ENCODE assay signal across 13 mouse cellular contexts in the genomic region with DNA sequence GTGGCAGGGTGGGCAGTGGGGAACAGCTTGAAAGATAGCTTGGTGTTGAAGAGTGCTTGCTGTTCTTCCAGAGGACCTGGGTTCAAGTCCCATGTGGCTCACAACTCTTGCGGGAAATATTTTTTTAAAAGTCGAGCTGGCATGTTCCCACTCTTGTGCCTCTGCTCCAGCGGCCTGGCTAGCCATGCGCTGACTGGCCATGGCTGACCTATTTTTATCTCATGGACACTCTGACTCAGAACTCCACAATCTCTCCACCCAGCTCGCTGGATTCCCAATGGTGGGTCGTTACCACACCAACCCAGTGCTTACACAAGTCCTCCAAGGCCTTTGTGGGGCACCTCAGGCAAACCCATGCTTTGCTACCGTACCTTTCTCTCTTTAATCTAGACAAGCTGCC. TPM values are rescaled to one million over a fixed set of nuclear protein-coding genes. Genes with fewer than 3 reads are reported as not detected.
DNase-seq lines count a peak whose midpoint lies in the region; ATAC-seq and TF ChIP-seq lines count a peak whose summit lies in the region.
"Had no signal": no experiment of that assay in that cellular context is flagged by ENCODE, and none has a peak within 500 bp of the region (broad histone marks: within the 10 kb centered on the region; RNA-seq: fewer than 3 reads in every experiment).

No protein-coding gene starts in this region.

- WGBS in heart, postnatal 0 days: 17% methylated on average over 7 of the region's 7 CpGs
- 77% methylated on average over 7 of the region's 7 CpGs for WGBS in liver, embryonic 11.5 days
- WGBS in midbrain, embryonic 16.5 days: 89% methylated on average over 7 of the region's 7 CpGs

- intact Hi-C loops in left cerebral cortex, postnatal 25 days (cut with DNase I): no loop called here

- TF ChIP-seq EP300 in heart, postnatal 0 days (IDR thresholded peaks at IDR 0.05; ENCODE audit: low read depth): no peak

- H3K36me3 ChIP-seq in E14TG2a.4 (ENCODE audit: insufficient read depth, low read length): no peaks in the 10 kb centered on the region
- H3K36me3 ChIP-seq in heart, postnatal 0 days (replicated peaks; ENCODE audit: control insufficient read depth, insufficient read depth, low read length): no peaks in the 10 kb centered on the region
- no peaks in the 10 kb centered on the region for H3K36me3 ChIP-seq in liver, embryonic 11.5 days (ENCODE audit: control insufficient read depth, insufficient read depth, low read length)
- no peaks in the 10 kb centered on the region for H3K36me3 ChIP-seq in midbrain, embryonic 16.5 days (ENCODE audit: control insufficient read depth, insufficient read depth, low read length)
- H3K36me3 ChIP-seq: embryonic facial prominence, embryonic 12.5 days; G1E; hindbrain, embryonic 13.5 days had no signal

- peak; percentile 73 for DNase-seq in adipocyte (ENCODE audit: low spot score)
- DNase-seq in gastrocnemius, adult 8-10 months (ENCODE audit: low spot score in 2 of 2): peak; percentile 18 to 39
- peak; percentile 36 for DNase-seq in heart, postnatal 0 days (ENCODE audit: low spot score)
- no peak for DNase-seq in liver, embryonic 11.5 days (ENCODE audit: low spot score)
- no peak for DNase-seq in left cerebral cortex, postnatal 25 days (ENCODE audit: low spot score in 2 of 2)
- DNase-seq: cerebellum, postnatal 10 days; lung, postnatal 10 days had no signal

- H3K4me1 ChIP-seq in E14TG2a.4 (replicated peaks; ENCODE audit: low read depth, low read length): peaks cover 5% of the 10 kb centered on the region; the same call in 1 of the 2 replicates
- no peaks in the 10 kb centered on the region for H3K4me1 ChIP-seq in heart, postnatal 0 days (ENCODE audit: control insufficient read depth, insufficient read depth)
- H3K4me1 ChIP-seq in liver, embryonic 11.5 days (replicated peaks; ENCODE audit: control insufficient read depth, insufficient read depth, low read length): peaks cover 7% of the 10 kb centered on the region; the same call in 1 of the 2 replicates
- no peaks in the 10 kb centered on the region for H3K4me1 ChIP-seq in midbrain, embryonic 16.5 days (ENCODE audit: control insufficient read depth, insufficient read depth, low read length)
- H3K4me1 ChIP-seq: embryonic facial prominence, embryonic 12.5 days; hindbrain, embryonic 13.5 days had no signal

- peak; percentile 78 for ATAC-seq in heart, postnatal 0 days (ENCODE audit: insufficient read depth, low read depth)
- ATAC-seq in liver, embryonic 11.5 days (replicated peaks; ENCODE audit: low FRiP score): no peak
- ATAC-seq in midbrain, embryonic 16.5 days: no peak
- ATAC-seq: forebrain, embryonic 16.5 days had no signal

- no peaks in the 10 kb centered on the region for H3K9me3 ChIP-seq in E14TG2a.4 (ENCODE audit: low read length)
- no peaks in the 10 kb centered on the region for H3K9me3 ChIP-seq in heart, postnatal 0 days (replicated peaks; ENCODE audit: control insufficient read depth, low read length)
- no peaks in the 10 kb centered on the region for H3K9me3 ChIP-seq in liver, embryonic 11.5 days (ENCODE audit: control insufficient read depth, low read length)
- H3K9me3 ChIP-seq in midbrain, embryonic 16.5 days (replicated peaks; ENCODE audit: control insufficient read depth, low read length, poor library complexity, severe bottlenecking): no peaks in the 10 kb centered on the region
- H3K9me3 ChIP-seq: embryonic facial prominence, embryonic 12.5 days; G1E; hindbrain, embryonic 13.5 days had no signal

- no peak overlapping the region for H3K4me2 ChIP-seq in heart, postnatal 0 days (ENCODE audit: low read depth, low read length)
- no peak overlapping the region for H3K4me2 ChIP-seq in liver, embryonic 11.5 days
- no peak overlapping the region for H3K4me2 ChIP-seq in midbrain, embryonic 16.5 days (ENCODE audit: low read length)
- H3K4me2 ChIP-seq: embryonic facial prominence, embryonic 12.5 days; hindbrain, embryonic 13.5 days had no signal

- H3K27ac ChIP-seq in heart, postnatal 0 days (ENCODE audit: low read depth): peak overlapping the region; percentile 43
- no peak overlapping the region for H3K27ac ChIP-seq in liver, embryonic 11.5 days (ENCODE audit: low read depth, low read length)
- no peak overlapping the region for H3K27ac ChIP-seq in midbrain, embryonic 16.5 days (ENCODE audit: low read length)
- H3K27ac ChIP-seq: embryonic facial prominence, embryonic 12.5 days; hindbrain, embryonic 13.5 days had no signal

- H3K9ac ChIP-seq in heart, postnatal 0 days (replicated peaks; ENCODE audit: low read depth, low read length): no peak overlapping the region
- H3K9ac ChIP-seq in liver, embryonic 11.5 days (ENCODE audit: low read depth, low read length): no peak overlapping the region
- H3K9ac ChIP-seq in midbrain, embryonic 16.5 days (ENCODE audit: low read depth, low read length): no peak overlapping the region
- H3K9ac ChIP-seq: embryonic facial prominence, embryonic 12.5 days; hindbrain, embryonic 13.5 days had no signal

- no peaks in the 10 kb centered on the region for H3K27me3 ChIP-seq in E14TG2a.4 (ENCODE audit: insufficient read depth, low read length)
- H3K27me3 ChIP-seq in heart, postnatal 0 days (ENCODE audit: control insufficient read depth, insufficient read depth, low read length): no peaks in the 10 kb centered on the region
- H3K27me3 ChIP-seq in liver, embryonic 11.5 days (replicated peaks; ENCODE audit: control insufficient read depth, insufficient read depth, low read length): 0 out of 2 replicates have a peak, but pooled peaks cover 2% of the 10 kb centered on the region
- no peaks in the 10 kb centered on the region for H3K27me3 ChIP-seq in midbrain, embryonic 16.5 days (ENCODE audit: control insufficient read depth, insufficient read depth, low read depth, low read length)
- H3K27me3 ChIP-seq: embryonic facial prominence, embryonic 12.5 days; hindbrain, embryonic 13.5 days had no signal

- no peak for TF ChIP-seq CTCF in E14TG2a.4 (conservative IDR thresholded peaks at IDR 0.05; ENCODE audit: low read length)
- TF ChIP-seq CTCF in heart, postnatal 0 days (IDR thresholded peaks at IDR 0.05; ENCODE audit: low read depth): no peak

- peak overlapping the region; percentile 49 for H3K4me3 ChIP-seq in E14TG2a.4 (replicated peaks; ENCODE audit: low read length)
- no peak overlapping the region for H3K4me3 ChIP-seq in heart, postnatal 0 days (ENCODE audit: low read depth, low read length)
- no peak overlapping the region for H3K4me3 ChIP-seq in liver, embryonic 11.5 days (ENCODE audit: low read depth, low read length)
- no peak overlapping the region for H3K4me3 ChIP-seq in midbrain, embryonic 16.5 days (ENCODE audit: low read depth, low read length)
- H3K4me3 ChIP-seq: embryonic facial prominence, embryonic 12.5 days; hindbrain, embryonic 13.5 days had no signal

RNA-seq across cellular contexts. Expression of a gene that starts 42.1 kb away (rescaled TPM):
- total RNA-seq in gastrocnemius, adult 8-10 months (2022): 10 to 100 TPM; 68.0 to 76.2 (median 72.6) TPM
- 42.4 and 61.6 TPM in 2 replicates for total RNA-seq in heart, postnatal 0 days (2014; rRNA removed; ENCODE audit: low replicate concordance)
- polyA plus RNA-seq in heart, postnatal 0 days (2015; fragmentation: Nextera tagmentation; extraction: Ambion mirVana): 29.6 and 29.7 TPM in 2 replicates
- polyA plus RNA-seq in liver, embryonic 11.5 days (2014; fragmentation: Nextera tagmentation; extraction: Ambion mirVana): 20.4 and 25.4 TPM in 2 replicates
- total RNA-seq in left cerebral cortex, postnatal 25 days (2021): 10 to 100 TPM; 86.2 to 93.4 TPM
- 92.2 and 99.1 TPM in 2 replicates for polyA plus RNA-seq in midbrain, embryonic 16.5 days (2015; fragmentation: Nextera tagmentation; extraction: Ambion mirVana)
- polyA plus RNA-seq: G1E had no signal

Comparison
In these comparisons a context has a peak if more than half of its experiments do, and no peak if none do; other contexts are left out.
1. DNase-seq: peak in adipocyte (single experiment), gastrocnemius, adult 8-10 months (2 of 2) and heart, postnatal 0 days (single experiment); none in liver, embryonic 11.5 days (single experiment) and left cerebral cortex, postnatal 25 days (0 of 2).